Mouse (Mus musculus): ENCODE data around the gene Lsamp.

Gene Lsamp

GRCm38 (mm10) chr16:40948013-40948412 is 963.9 kb downstream of the Lsamp start:
- DNase-seq (ENCODE audit: low spot score) = no peak

- no peak for DNase-seq (ENCODE audit: low spot score)
Observed at GRCm38 (mm10) chr16:40959211-40959610, 975.0 kb downstream of the Lsamp start.

- no peak for DNase-seq (ENCODE audit: low spot score)
Observed at GRCm38 (mm10) chr16:40960586-40960985, 976.4 kb downstream of the Lsamp start.

GRCm38 (mm10) chr16:40968088-40968860 is 984.1 kb downstream of the Lsamp start:
- DNase-seq (ENCODE audit: low spot score) = peak; percentile 89

- no peak for DNase-seq (ENCODE audit: low spot score)
Observed at GRCm38 (mm10) chr16:40971382-40971781, 987.2 kb downstream of the Lsamp start.

- DNase-seq (ENCODE audit: low spot score) = no peak
Observed at GRCm38 (mm10) chr16:40974084-40974483, 989.9 kb downstream of the Lsamp start.

- no peak for DNase-seq (ENCODE audit: low spot score)
Observed at GRCm38 (mm10) chr16:40983026-40983425, 998.9 kb downstream of the Lsamp start.

GRCm38 (mm10) chr16:41007569-41007968 is 1023.4 kb downstream of the Lsamp start:
- DNase-seq (ENCODE audit: low spot score) = peak; percentile 19

GRCm38 (mm10) chr16:41034746-41035145 is 1050.6 kb downstream of the Lsamp start:
- no peak for DNase-seq (ENCODE audit: low spot score)

GRCm38 (mm10) chr16:41041686-41042085 is 1057.5 kb downstream of the Lsamp start:
- DNase-seq (ENCODE audit: low spot score) = no peak

- DNase-seq (ENCODE audit: low spot score) = no peak
Observed at GRCm38 (mm10) chr16:41063270-41063857, 1079.2 kb downstream of the Lsamp start.

GRCm38 (mm10) chr16:41073470-41073869 is 1089.3 kb downstream of the Lsamp start:
- DNase-seq (ENCODE audit: low spot score) = no peak

GRCm38 (mm10) chr16:41088648-41089047 is 1104.5 kb downstream of the Lsamp start:
- no peak for DNase-seq (ENCODE audit: low spot score)

GRCm38 (mm10) chr16:41090092-41090491 is 1105.9 kb downstream of the Lsamp start:
- no peak for DNase-seq (ENCODE audit: low spot score)

GRCm38 (mm10) chr16:41091259-41091658 is 1107.1 kb downstream of the Lsamp start:
- peak; percentile 8 for DNase-seq (ENCODE audit: low spot score)

- DNase-seq (ENCODE audit: low spot score) = no peak
Observed at GRCm38 (mm10) chr16:41102805-41103204, 1118.6 kb downstream of the Lsamp start.

- peak; percentile 3 for DNase-seq (ENCODE audit: low spot score)
Observed at GRCm38 (mm10) chr16:41124361-41124760, 1140.2 kb downstream of the Lsamp start.

- DNase-seq (ENCODE audit: low spot score) = no peak
Observed at GRCm38 (mm10) chr16:41125051-41125450, 1140.9 kb downstream of the Lsamp start.

GRCm38 (mm10) chr16:41131053-41131452 is 1146.9 kb downstream of the Lsamp start:
- DNase-seq (ENCODE audit: low spot score) = peak; percentile 26

- DNase-seq (ENCODE audit: low spot score) = no peak
Observed at GRCm38 (mm10) chr16:41172839-41173238, 1188.7 kb downstream of the Lsamp start.

GRCm38 (mm10) chr16:41179557-41179956 is 1195.4 kb downstream of the Lsamp start:
- no peak for DNase-seq (ENCODE audit: low spot score)

GRCm38 (mm10) chr16:41180867-41181266 is 1196.7 kb downstream of the Lsamp start:
- DNase-seq (ENCODE audit: low spot score) = no peak

- no peak for DNase-seq (ENCODE audit: low spot score)
Observed at GRCm38 (mm10) chr16:41210055-41210454, 1225.9 kb downstream of the Lsamp start.

- DNase-seq (ENCODE audit: low spot score) = no peak
Observed at GRCm38 (mm10) chr16:41235829-41236228, 1251.7 kb downstream of the Lsamp start.
